Mouse (Mus musculus): ENCODE results near the gene Gm42906. TPM values are rescaled to one million over a fixed set of nuclear protein-coding genes. Genes with fewer than 3 reads are reported as not detected.

The Gm42906 gene
- polyA plus RNA-seq, 1 experiment = not detected

DNA sequence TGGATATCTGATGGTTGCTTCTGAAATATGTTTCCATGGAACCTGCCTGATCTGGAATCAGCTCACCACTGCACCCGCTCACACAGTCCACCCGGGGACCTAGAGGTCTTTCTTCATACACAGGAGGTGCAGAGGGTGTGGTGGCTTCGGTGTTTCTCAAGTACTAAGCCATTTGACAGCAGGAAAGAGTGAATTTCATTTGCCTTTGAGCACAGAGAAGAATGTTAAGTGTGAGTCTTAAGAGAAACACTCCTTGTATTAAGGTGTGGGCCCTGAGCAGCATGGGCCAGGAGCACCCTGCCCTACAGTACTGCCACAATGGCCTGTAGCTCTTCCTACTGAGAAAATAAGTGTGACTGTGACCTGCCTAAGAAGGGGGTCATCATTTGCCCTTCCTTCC lies 259.8 kb downstream of the Gm42906 start:
- Histone ChIP-seq H3K27ac (ENCODE audit: insufficient read depth, low read depth, low read length) (no peak overlapping the region), H3K36me3 (ENCODE audit: control insufficient read depth, insufficient read depth, low read length) (no peaks in the 10 kb centered on the region), H3K4me3 (ENCODE audit: insufficient read depth, low read depth, low read length) (no peak overlapping the region), H3K4me1 (ENCODE audit: control insufficient read depth, insufficient read depth, low read length) (peaks cover 13% of the 10 kb centered on the region), H3K27me3 (replicated peaks; ENCODE audit: control insufficient read depth, insufficient read depth, low read length) (no peaks in the 10 kb centered on the region)
- TF ChIP-seq POLR2A (IDR thresholded peaks at IDR 0.05; ENCODE audit: low read depth, low read length) (no peak), CTCF (conservative IDR thresholded peaks at IDR 0.05; ENCODE audit: insufficient read depth, insufficient read length, low read depth, low read length) (no peak)
- 62% methylated on average over 3 of the region's 3 CpGs for WGBS
- no peak for DNase-seq

DNA sequence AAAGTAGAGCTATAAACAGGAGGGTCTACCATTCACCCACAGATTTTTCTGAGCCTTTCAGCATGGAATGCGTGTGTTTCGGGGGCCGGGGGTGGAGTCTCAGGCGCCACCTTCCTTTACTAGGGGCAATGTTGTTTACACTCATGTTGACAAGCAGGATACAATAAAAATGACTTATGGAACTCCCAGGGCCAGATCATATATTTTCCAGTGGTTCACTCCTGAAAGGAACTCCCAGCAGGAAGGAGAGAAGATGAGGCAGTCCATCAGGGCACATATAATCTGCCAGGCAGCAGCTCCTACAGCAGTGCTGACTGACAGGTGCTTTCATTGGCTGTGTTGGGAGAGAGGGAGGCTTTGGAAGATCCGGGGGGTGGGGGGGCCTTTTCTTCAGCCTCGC lies 260.3 kb downstream of the Gm42906 start:
- TF ChIP-seq POLR2A (IDR thresholded peaks at IDR 0.05; ENCODE audit: low read depth, low read length) (no peak), CTCF (conservative IDR thresholded peaks at IDR 0.05; ENCODE audit: insufficient read depth, insufficient read length, low read depth, low read length) (no peak)
- Histone ChIP-seq H3K4me3 (ENCODE audit: insufficient read depth, low read depth, low read length) (no peak overlapping the region), H3K27me3 (replicated peaks; ENCODE audit: control insufficient read depth, insufficient read depth, low read length) (no peaks in the 10 kb centered on the region), H3K27ac (ENCODE audit: insufficient read depth, low read depth, low read length) (no peak overlapping the region), H3K4me1 (ENCODE audit: control insufficient read depth, insufficient read depth, low read length) (peaks cover 11% of the 10 kb centered on the region), H3K36me3 (ENCODE audit: control insufficient read depth, insufficient read depth, low read length) (no peaks in the 10 kb centered on the region)
- 66% methylated on average over 6 of the region's 6 CpGs for WGBS
- no peak for DNase-seq

DNA sequence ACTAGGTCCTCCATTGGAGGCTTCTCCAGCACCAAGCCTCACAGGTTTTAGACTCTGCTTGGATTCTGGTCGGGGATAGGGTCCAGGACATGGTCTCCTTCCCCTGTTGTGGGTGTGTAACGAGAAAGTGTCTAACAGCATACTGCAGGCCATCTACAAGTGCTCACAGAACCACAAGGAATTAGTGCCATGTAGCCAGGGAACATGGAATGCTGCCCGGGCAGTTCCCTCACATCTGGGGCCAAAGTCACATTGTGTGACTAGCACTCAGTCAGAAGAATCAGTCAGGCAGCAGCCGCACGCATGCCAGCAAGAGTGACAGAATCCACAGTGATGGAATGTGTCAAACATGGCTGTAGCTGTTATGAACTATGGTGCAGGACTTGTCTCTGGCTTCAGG lies 261.7 kb downstream of the Gm42906 start:
- H3K36me3 ChIP-seq (ENCODE audit: control insufficient read depth, insufficient read depth, low read length) = no peaks in the 10 kb centered on the region
- no peak overlapping the region for H3K4me3 ChIP-seq (ENCODE audit: insufficient read depth, low read depth, low read length)
- peak overlapping the region; percentile 32 for H3K27ac ChIP-seq (ENCODE audit: insufficient read depth, low read depth, low read length)
- no peak for TF ChIP-seq POLR2A (IDR thresholded peaks at IDR 0.05; ENCODE audit: low read depth, low read length)
- TF ChIP-seq CTCF (conservative IDR thresholded peaks at IDR 0.05; ENCODE audit: insufficient read depth, insufficient read length, low read depth, low read length) = no peak
- peaks cover 11% of the 10 kb centered on the region for H3K4me1 ChIP-seq (ENCODE audit: control insufficient read depth, insufficient read depth, low read length)
- DNase-seq = peak; percentile 84
- 49% methylated on average over 5 of the region's 5 CpGs for whole genome bisulfite sequencing
- H3K27me3 ChIP-seq (replicated peaks; ENCODE audit: control insufficient read depth, insufficient read depth, low read length) = no peaks in the 10 kb centered on the region

DNA sequence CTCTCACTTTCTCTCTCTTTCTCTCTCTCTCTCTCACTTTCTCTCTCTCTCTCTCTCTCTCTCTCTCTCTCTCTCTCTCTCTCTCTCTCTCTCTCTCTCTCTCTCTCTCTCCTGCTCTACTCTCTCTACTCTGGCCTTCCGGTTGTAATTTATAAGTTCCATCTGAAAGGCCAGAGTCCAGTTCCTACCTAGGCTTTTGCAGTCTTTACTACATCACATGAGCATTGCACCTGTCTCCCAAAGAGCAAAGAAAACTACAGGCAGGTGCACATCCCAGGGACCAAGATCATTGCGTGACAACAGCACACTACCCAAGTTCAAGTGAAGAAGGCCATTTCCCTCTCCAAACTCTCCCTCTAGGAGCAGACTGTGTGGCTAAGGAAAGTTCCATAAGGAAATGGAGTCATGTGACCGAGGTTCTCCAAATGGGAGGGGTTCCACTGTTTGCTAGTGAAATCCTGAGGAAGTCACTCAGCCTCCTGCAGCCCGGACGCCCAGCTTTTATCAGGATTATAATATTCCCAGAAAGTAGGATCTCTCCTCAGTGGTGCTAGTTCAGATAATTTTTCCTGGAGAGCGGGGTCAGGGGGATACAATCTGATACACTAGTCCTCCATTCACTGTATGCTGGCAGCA lies 262.5 kb downstream of the Gm42906 start:
- no peak for TF ChIP-seq CTCF (conservative IDR thresholded peaks at IDR 0.05; ENCODE audit: insufficient read depth, insufficient read length, low read depth, low read length)
- TF ChIP-seq POLR2A (IDR thresholded peaks at IDR 0.05; ENCODE audit: low read depth, low read length) = no peak
- 71% methylated on average over 6 of the region's 6 CpGs for WGBS
- no peak overlapping the region for H3K4me3 ChIP-seq (ENCODE audit: insufficient read depth, low read depth, low read length)
- peaks cover 11% of the 10 kb centered on the region for H3K4me1 ChIP-seq (ENCODE audit: control insufficient read depth, insufficient read depth, low read length)
- H3K36me3 ChIP-seq (ENCODE audit: control insufficient read depth, insufficient read depth, low read length) = no peaks in the 10 kb centered on the region
- no peak for DNase-seq
- H3K27ac ChIP-seq (ENCODE audit: insufficient read depth, low read depth, low read length) = no peak overlapping the region
- H3K27me3 ChIP-seq (replicated peaks; ENCODE audit: control insufficient read depth, insufficient read depth, low read length) = no peaks in the 10 kb centered on the region

DNA sequence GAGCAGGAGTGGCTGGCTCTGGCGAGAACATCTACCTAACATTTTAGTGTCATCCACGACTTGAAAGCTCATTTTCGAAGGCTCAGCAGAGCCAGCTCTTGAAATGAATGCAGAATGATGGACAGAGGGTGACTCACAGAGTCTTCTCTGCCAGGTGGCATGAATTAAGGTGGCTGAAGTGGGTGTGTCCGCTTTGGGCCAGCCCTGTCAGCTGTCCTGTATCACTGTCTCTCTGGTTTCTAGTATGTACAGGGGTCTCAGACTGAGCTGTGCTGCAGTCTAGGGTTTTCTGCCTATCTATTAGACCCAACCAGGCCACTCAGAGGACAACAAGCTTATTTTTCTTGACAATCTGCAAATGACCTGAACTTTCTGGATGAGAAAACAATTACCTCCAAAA lies 263.1 kb downstream of the Gm42906 start:
- DNase-seq = no peak
- H3K4me1 ChIP-seq (ENCODE audit: control insufficient read depth, insufficient read depth, low read length) = peaks cover 11% of the 10 kb centered on the region
- H3K4me3 ChIP-seq (ENCODE audit: insufficient read depth, low read depth, low read length) = no peak overlapping the region
- 86% methylated on average over 4 of the region's 4 CpGs for WGBS
- no peak overlapping the region for H3K27ac ChIP-seq (ENCODE audit: insufficient read depth, low read depth, low read length)
- no peaks in the 10 kb centered on the region for H3K27me3 ChIP-seq (replicated peaks; ENCODE audit: control insufficient read depth, insufficient read depth, low read length)
- no peaks in the 10 kb centered on the region for H3K36me3 ChIP-seq (ENCODE audit: control insufficient read depth, insufficient read depth, low read length)
- TF ChIP-seq POLR2A (IDR thresholded peaks at IDR 0.05; ENCODE audit: low read depth, low read length) (no peak), CTCF (conservative IDR thresholded peaks at IDR 0.05; ENCODE audit: insufficient read depth, insufficient read length, low read depth, low read length) (no peak)

DNA sequence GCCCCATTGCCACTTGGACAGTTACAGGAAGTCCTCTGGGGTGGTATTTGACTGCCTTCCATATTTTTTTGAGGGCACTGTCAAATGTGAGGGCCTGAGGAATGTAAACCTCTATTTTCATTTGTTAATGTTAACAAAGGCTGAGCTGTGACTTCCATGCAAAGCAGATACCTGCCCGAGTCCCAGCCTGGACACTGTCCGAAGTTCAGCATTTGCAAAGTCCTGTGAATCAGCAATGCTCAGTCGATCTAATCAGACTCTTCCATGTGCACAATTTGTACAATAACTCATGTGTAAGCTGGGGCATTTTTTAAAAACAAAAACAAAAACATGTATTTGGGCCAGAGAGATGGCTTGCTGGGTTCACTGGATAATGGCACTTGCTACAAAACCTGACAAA lies 265.3 kb downstream of the Gm42906 start:
- Histone ChIP-seq H3K27me3 (replicated peaks; ENCODE audit: control insufficient read depth, insufficient read depth, low read length) (no peaks in the 10 kb centered on the region), H3K27ac (ENCODE audit: insufficient read depth, low read depth, low read length) (no peak overlapping the region), H3K4me1 (ENCODE audit: control insufficient read depth, insufficient read depth, low read length) (peaks cover 7% of the 10 kb centered on the region), H3K4me3 (ENCODE audit: insufficient read depth, low read depth, low read length) (no peak overlapping the region), H3K36me3 (ENCODE audit: control insufficient read depth, insufficient read depth, low read length) (no peaks in the 10 kb centered on the region)
- DNase-seq = peak; percentile 65
- TF ChIP-seq POLR2A (IDR thresholded peaks at IDR 0.05; ENCODE audit: low read depth, low read length) = no peak
- 54% methylated on average over 3 of the region's 3 CpGs for WGBS

DNA sequence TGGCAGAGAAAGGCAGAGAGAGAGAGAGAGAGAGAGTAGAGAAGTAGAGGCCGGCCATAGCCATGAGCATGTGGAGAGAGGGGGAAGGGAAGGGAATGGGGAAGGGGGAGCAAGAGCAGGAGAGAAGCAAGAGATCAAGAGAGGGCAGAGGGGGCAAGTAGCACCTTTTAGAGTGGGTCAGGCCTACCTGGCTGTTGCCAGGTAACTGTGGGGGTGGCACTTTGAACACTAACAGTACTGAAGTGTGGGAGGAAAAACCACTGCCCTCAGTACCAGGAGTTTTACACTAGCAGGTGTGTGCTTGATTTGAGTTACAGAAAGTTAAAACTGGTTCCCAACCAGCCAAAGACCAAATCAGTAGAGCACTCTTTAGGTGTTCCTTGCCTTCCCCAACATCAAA lies 272.7 kb downstream of the Gm42906 start:
- no peak overlapping the region for H3K4me3 ChIP-seq (ENCODE audit: insufficient read depth, low read depth, low read length)
- TF ChIP-seq POLR2A (IDR thresholded peaks at IDR 0.05; ENCODE audit: low read depth, low read length) (no peak), CTCF (conservative IDR thresholded peaks at IDR 0.05; ENCODE audit: insufficient read depth, insufficient read length, low read depth, low read length) (no peak)
- no peaks in the 10 kb centered on the region; the same call in 1 of the 2 replicates for H3K4me1 ChIP-seq (ENCODE audit: control insufficient read depth, insufficient read depth, low read length)
- DNase-seq = no peak
- H3K27ac ChIP-seq (ENCODE audit: insufficient read depth, low read depth, low read length) = no peak overlapping the region
- no peaks in the 10 kb centered on the region for H3K36me3 ChIP-seq (ENCODE audit: control insufficient read depth, insufficient read depth, low read length)
- WGBS = 75% methylated on average over 1 of the region's 1 CpGs
- H3K27me3 ChIP-seq (replicated peaks; ENCODE audit: control insufficient read depth, insufficient read depth, low read length) = no peaks in the 10 kb centered on the region
